Mouse (Mus musculus) testis, postnatal 10 days (tissue): ENCODE results near the gene Hs6st3.
A peak's percentile ranks its signal among the peaks of the same experiment; 100 is the strongest.

Experiments used
- DNase-seq: peaks from one replicate; pipeline ENCODE4 v3.0.0; 2021; ENCODE audit warnings: low spot score

The Hs6st3 gene

GRCm38 (mm10) chr14:119137906-119138785 is at the start of gene Hs6st3:
TSS of gene Hs6st3 (plus strand) at chr14:119138341.
- DNase-seq: peak; percentile 43

- peak; percentile 91 for DNase-seq
Observed at GRCm38 (mm10) chr14:119098851-119099569, 39.1 kb upstream of the Hs6st3 start, which contains the start of gene Uggt2. TSS of gene Uggt2 (minus strand) at chr14:119099430.

- no peak for DNase-seq
Observed at GRCm38 (mm10) chr14:119099570-119099891, 38.6 kb upstream of the Hs6st3 start.

DNA sequence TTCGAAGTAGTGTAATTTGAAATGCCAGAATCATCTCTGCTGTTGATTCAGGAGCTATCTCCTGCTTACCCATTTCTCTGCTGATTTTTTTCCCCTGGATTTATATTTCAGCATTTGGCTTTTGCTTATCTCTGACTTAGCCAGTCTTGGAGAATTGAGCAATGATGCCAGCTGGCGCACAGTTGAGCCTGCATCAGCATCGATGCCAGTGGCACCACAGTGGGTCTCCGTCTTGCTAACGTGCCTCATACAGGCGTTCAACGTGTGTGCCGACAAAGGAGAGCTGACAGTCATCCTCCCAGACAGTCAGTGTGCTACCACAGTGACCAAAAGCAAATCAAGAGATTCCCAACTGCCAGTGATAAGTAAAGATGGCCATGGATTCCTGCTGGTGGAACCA is 30.6 kb upstream of the Hs6st3 start:
- DNase-seq: no peak

- no peak for DNase-seq
Observed at GRCm38 (mm10) chr14:119108776-119109301, 29.3 kb upstream of the Hs6st3 start.

GRCm38 (mm10) chr14:119109776-119110218 is 28.3 kb upstream of the Hs6st3 start:
- peak; percentile 42 for DNase-seq

- DNase-seq: no peak
Observed at GRCm38 (mm10) chr14:119112558-119112957, 25.6 kb upstream of the Hs6st3 start.

DNA sequence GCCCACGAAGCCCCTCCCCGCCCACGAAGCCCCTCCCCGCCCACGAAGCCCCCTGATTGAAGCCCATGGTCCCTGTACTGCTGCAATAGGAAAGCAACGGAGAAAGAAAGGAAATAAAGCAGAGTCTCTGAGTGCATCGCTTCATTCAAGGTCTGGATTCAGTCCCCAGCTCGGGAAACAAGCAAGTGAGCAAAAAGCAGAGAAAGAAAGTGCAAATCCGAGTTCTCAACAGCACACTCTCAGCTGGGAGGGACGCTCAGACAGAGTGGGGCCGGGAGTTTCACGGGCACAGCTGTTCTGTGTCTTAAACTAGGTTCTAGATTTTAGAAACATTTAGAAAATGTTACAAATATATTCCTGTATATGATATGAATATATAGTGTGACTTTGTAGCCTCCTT is 14.6 kb upstream of the Hs6st3 start:
- DNase-seq: no peak

GRCm38 (mm10) chr14:119124061-119124460 is 14.1 kb upstream of the Hs6st3 start:
- DNase-seq: no peak

- no peak for DNase-seq
Observed at GRCm38 (mm10) chr14:119125840-119126239, 12.3 kb upstream of the Hs6st3 start.

- no peak for DNase-seq
Observed at GRCm38 (mm10) chr14:119127330-119127729, 10.8 kb upstream of the Hs6st3 start.

DNA sequence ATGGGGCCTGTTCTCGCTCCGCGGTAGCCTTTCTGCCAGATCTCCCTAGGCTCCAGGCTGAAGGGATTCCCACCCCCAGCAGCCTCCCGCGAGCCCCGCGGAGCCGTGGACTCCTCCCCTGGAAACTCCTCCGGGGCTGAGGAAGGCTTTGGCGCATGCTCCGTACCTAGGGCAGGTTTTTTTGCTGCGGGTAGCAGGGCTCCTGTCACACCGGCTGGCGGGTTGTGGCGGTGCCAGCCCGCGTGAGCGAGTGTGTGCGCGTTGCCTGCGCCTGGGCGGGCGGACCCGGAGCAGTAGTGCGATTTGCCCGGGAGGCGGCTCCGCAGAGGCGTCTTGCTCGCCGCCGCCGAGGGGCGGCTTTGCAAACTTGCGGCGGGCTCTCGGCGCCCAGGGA is 632 bp upstream of the Hs6st3 start:
- peak; percentile 57 for DNase-seq

DNA sequence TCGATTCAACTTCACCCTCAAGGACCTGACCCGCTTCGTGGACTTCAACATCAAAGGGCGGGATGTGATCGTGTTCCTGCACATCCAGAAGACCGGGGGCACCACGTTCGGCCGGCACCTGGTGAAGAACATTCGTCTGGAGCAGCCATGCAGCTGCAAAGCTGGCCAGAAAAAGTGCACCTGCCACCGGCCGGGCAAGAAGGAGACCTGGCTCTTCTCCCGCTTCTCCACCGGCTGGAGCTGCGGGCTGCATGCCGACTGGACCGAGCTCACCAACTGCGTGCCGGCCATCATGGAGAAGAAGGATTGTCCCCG is 602 bp downstream of the Hs6st3 start:
- DNase-seq: peak; percentile 41

GRCm38 (mm10) chr14:119139381-119139950 is 1.3 kb downstream of the Hs6st3 start:
- no peak for DNase-seq

- no peak for DNase-seq
Observed at GRCm38 (mm10) chr14:119153088-119153487, 14.9 kb downstream of the Hs6st3 start.

DNA sequence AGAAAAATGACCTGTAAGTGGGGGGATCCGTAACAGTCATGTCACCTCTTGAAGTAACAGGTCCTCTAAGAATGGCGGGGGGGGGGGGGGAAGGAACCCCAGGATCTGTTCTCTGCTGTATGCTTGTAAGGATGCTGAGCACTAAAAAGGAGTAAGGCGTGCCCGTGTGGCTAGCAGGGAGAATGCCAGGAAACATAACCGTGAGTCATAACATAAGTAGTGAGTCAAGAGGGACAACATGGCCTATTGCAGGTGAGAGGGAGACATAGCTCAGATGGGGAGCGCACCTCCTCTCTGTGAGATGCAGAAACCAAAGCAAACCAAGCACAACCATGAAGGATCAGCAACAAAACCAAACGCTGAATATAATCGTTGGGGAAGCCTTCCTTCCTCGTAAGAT is 55.8 kb downstream of the Hs6st3 start:
- no peak for DNase-seq

GRCm38 (mm10) chr14:119203508-119203907 is 65.4 kb downstream of the Hs6st3 start:
- DNase-seq: no peak

GRCm38 (mm10) chr14:119215576-119216309 is 77.6 kb downstream of the Hs6st3 start:
- DNase-seq: no peak

DNA sequence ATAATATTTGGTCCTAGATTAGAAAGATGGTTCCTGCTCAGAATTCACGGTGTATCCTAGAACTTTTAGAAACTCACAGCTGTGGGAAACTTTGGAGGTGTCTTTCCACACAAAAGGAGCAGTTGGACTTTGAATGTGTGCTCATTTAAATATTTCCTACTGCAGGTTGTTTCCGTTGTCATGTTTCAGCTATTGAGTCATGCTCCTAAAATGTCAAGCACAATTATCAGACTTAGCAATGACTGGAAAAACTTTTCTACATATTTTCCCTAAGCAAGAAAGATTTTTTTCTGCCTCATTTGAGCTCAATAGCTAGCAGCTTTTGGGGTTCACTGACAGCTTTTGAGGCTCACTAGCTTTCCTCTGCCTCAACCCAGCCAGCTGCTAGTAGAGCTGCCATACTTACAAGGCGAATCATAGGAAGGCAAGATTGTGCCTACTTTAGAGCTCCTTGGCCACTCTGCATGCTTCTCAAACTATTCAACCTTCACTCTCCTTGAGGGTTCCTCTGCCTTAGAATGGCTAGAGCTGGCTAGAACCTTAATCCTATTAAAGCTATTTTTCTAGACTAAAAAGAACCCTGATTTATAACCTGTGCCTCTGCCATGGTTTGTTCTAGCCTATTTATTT is 89.7 kb downstream of the Hs6st3 start:
- no peak for DNase-seq

- no peak for DNase-seq
Observed at GRCm38 (mm10) chr14:119233598-119233997, 95.5 kb downstream of the Hs6st3 start.

DNA sequence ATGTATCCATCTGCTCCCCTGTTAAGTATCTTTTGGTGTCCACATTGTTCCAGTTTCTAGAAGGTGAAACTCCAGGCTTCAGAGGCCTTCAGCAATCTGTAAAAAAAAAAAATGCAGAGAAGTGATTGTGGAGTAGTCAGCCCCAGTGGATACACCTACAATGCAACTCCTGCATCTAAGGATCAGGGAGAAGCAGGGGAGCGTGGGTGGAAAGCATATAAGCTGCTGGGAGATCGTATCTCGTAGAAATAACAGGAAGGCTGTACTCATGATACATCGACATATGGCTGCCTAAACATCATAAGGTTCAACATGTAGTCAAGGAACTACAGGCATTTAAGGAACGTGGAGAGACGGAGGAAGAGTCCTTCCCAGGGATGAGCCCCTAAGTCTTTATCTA is 109.0 kb downstream of the Hs6st3 start:
- no peak for DNase-seq
